Mouse (Mus musculus) liver, adult 2 months (tissue): ENCODE data around the gene Ufsp2.

Experiments used
- CTCF ChIP-seq: fragments of 200-500 bp; IDR thresholded peaks from 2 replicates; pipeline ENCODE4 v1.5.1; 2011; ENCODE audit warnings: low read depth, low read length, control low read depth
- POLR2A ChIP-seq: fragments of 200-500 bp; IDR thresholded peaks from 2 replicates; pipeline ENCODE4 v1.6.1; 2011; ENCODE audit warnings: low read length, control low read depth; ENCODE audit not compliant: insufficient read depth; ENCODE audit errors: extremely low read depth

- no peak for TF ChIP-seq POLR2A
- TF ChIP-seq CTCF = no peak
Observed at GRCm38 (mm10) chr8:46040260-46040659, 64.9 kb downstream of the Ufsp2 start.
